Comparison of ENCODE assay signal across 8 mouse cellular contexts in the genomic region with DNA sequence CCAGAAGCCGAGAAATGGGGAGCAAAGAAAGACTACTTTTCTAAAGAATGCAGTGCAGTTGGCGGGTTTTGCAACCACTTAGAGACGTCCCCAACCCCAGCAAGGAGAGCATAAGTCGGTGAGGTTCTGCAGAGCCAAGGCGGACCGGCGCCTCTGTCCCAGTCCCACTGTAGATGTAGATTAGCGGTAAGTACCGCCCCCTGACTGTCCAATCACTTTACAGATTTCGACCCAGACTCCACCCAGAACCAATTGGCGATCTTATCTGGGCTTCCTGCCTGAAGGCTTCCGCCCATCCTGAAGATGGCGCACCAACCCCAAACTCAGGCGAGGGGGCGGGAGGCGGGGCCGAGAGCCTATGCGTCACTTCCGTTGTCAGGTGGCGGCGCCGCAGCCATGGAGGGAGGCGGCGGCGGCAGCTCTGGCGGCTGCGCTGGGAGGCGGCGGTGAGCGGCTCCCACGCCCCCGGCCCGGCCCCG. TPM values are rescaled to one million over a fixed set of nuclear protein-coding genes. Genes with fewer than 3 reads are reported as not detected.
DNase-seq lines count a peak whose midpoint lies in the region; ATAC-seq lines count a peak whose summit lies in the region.

A gene (plus strand): TSS at position 368 of the 479 bp plus-strand sequence.

- peak within 1 kb of the TSS; percentile 98 for H3K4me3 ChIP-seq in heart, embryonic 10.5 days
- H3K4me3 ChIP-seq in kidney, embryonic 15.5 days (replicated peaks), result peak within 1 kb of the TSS; percentile 95

- peak within 1 kb of the TSS; percentile 89 for H3K4me2 ChIP-seq in kidney, embryonic 15.5 days

- peaks cover 9% of the 10 kb centered on the region for H3K36me3 ChIP-seq in heart, embryonic 10.5 days
- peaks cover 6% of the 10 kb centered on the region; the same call in 1 of the 2 replicates for H3K36me3 ChIP-seq in kidney, embryonic 15.5 days

- H3K27ac ChIP-seq in heart, embryonic 10.5 days, result peak within 1 kb of the TSS; percentile 93
- H3K27ac ChIP-seq in kidney, embryonic 15.5 days, result peak within 1 kb of the TSS; percentile 93

- ATAC-seq in erythroblast, adult 5-6 weeks (replicated peaks; ENCODE audit: low FRiP score, poor library complexity, severe bottlenecking), result peak; percentile 86
- ATAC-seq in kidney, embryonic 15.5 days (replicated peaks; ENCODE audit: low FRiP score), result peak; percentile 95
- peak; percentile 90 for ATAC-seq in monocyte, adult 5-6 weeks (replicated peaks; ENCODE audit: insufficient number of reproducible peaks, low FRiP score, low TSS enrichment, poor library complexity, severe bottlenecking)

- peak; percentile 97 to 98 for DNase-seq in B cell, adult 2 months
- DNase-seq in brain, adult 2 months (ENCODE audit: low read depth, low spot score), result peak; percentile 99
- peak; percentile 98 for DNase-seq in heart, embryonic 10.5 days (ENCODE audit: low spot score)
- DNase-seq in liver, result peak; percentile 98
- peak; percentile 95 to 97 for DNase-seq in spleen, postnatal 4 days (ENCODE audit: low spot score in 2 of 2)

- H3K4me1 ChIP-seq in heart, embryonic 10.5 days, result peaks cover 77% of the 10 kb centered on the region
- H3K4me1 ChIP-seq in kidney, embryonic 15.5 days, result peaks cover 53% of the 10 kb centered on the region

- H3K9me3 ChIP-seq in heart, embryonic 10.5 days, result no peaks in the 10 kb centered on the region
- no peaks in the 10 kb centered on the region for H3K9me3 ChIP-seq in kidney, embryonic 15.5 days (replicated peaks)

- under 1% methylated on average over 34 of the region's 34 CpGs for WGBS in heart, embryonic 10.5 days
- WGBS in kidney, embryonic 15.5 days, result under 1% methylated on average over 33 of the region's 34 CpGs

- peak within 1 kb of the TSS; percentile 87 for H3K9ac ChIP-seq in kidney, embryonic 15.5 days

- H3K27me3 ChIP-seq in heart, embryonic 10.5 days (ENCODE audit: insufficient read depth, poor library complexity, severe bottlenecking), result no peaks in the 10 kb centered on the region
- no peaks in the 10 kb centered on the region for H3K27me3 ChIP-seq in kidney, embryonic 15.5 days

RNA-seq across cellular contexts. Expression of the gene that starts here (rescaled TPM):
- 3.8 and 4.0 TPM in 2 replicates for total RNA-seq in erythroblast, adult 5-6 weeks (2015; ENCODE audit: low replicate concordance)
- total RNA-seq in erythroblast, adult 5-6 weeks (2017; ENCODE audit: low replicate concordance), result 4.2 TPM in 2 replicates
- polyA plus RNA-seq in heart, embryonic 10.5 days (2016; fragmentation: Nextera tagmentation; extraction: Ambion mirVana), result 37.7 and 39.0 TPM in 2 replicates
- polyA plus RNA-seq in kidney, embryonic 15.5 days (2015; fragmentation: Nextera tagmentation; extraction: Ambion mirVana), result 38.2 and 41.3 TPM in 2 replicates
- 37.1 to 68.5 TPM (median 61.2 TPM) in 3 replicates for total RNA-seq in monocyte, adult 5-6 weeks (2017)

Comparison
In these comparisons a context has a peak if more than half of its experiments do, and no peak if none do; other contexts are left out.
1. Peak in every context shown above with its lines: DNase-seq, ATAC-seq, H3K4me3 ChIP-seq and H3K27ac ChIP-seq.